Mouse (Mus musculus): ENCODE results near the gene Dock1.

GRCm38 (mm10) chr7:135038930-135039329, 368.5 kb downstream of the Dock1 start:
- TF ChIP-seq CTCF (IDR thresholded peaks at IDR 0.05; ENCODE audit: low read depth, low read length) = no peak
- no peak for TF ChIP-seq GATA1 (IDR thresholded peaks at IDR 0.05; ENCODE audit: borderline replicate concordance, low read length)
